Mouse (Mus musculus) myocyte (in vitro differentiated cells): ENCODE data around the gene Thsd7a. TPM values are rescaled to one million over a fixed set of nuclear protein-coding genes. Genes with fewer than 3 reads are reported as not detected.

Experiments used
- H3K27me3 ChIP-seq: one replicate; pipeline ENCODE4 v1.6.1; 2011; ENCODE audit not compliant: control insufficient read depth, insufficient read depth, insufficient read length
- H3K36me3 ChIP-seq: one replicate; pipeline ENCODE4 v1.6.1; 2011; ENCODE audit not compliant: control insufficient read depth, insufficient read depth
- H3K4me2 ChIP-seq: one replicate; pipeline ENCODE4 v1.6.1; 2011; ENCODE audit warnings: low read depth, control low read depth
- H3K4me3 ChIP-seq: one replicate; pipeline ENCODE4 v1.5.1; 2011; ENCODE audit warnings: mild to moderate bottlenecking, control low read depth, moderate library complexity
- H3K79me2 ChIP-seq: one replicate; pipeline ENCODE4 v1.6.1; 2011; ENCODE audit not compliant: control insufficient read depth, insufficient read depth
- H3ac ChIP-seq: one replicate; pipeline ENCODE4 v1.6.1; 2011; ENCODE audit not compliant: control insufficient read depth, insufficient read length
- CEBPB ChIP-seq: IDR thresholded peaks from 2 replicates; pipeline ENCODE4 v1.6.1; 2011; ENCODE audit warnings: mild to moderate bottlenecking, moderate library complexity; ENCODE audit not compliant: poor library complexity, insufficient read depth, severe bottlenecking
- E2F4 ChIP-seq: IDR thresholded peaks from one replicate; pipeline ENCODE4 v1.6.1; 2011; ENCODE audit warnings: mild to moderate bottlenecking, control low read depth, moderate library complexity; ENCODE audit not compliant: insufficient read depth
- MAX ChIP-seq: IDR thresholded peaks from one replicate; pipeline ENCODE4 v1.6.1; 2011; ENCODE audit warnings: low read depth, mild to moderate bottlenecking, control low read depth
- MYOD1 ChIP-seq, 3 experiments: IDR thresholded peaks; one replicate each; pipeline ENCODE4 v1.6.1; 2011; ENCODE audit warnings: control low read depth in 2 of 3, low read depth in 2 of 3, mild to moderate bottlenecking in 2 of 3, moderate library complexity in 1 of 3; ENCODE audit not compliant: insufficient read length in 2 of 3, control insufficient read depth in 1 of 3
- MYOG ChIP-seq, 3 experiments: IDR thresholded peaks; one replicate each; pipeline ENCODE4 v1.6.1; 2011; ENCODE audit warnings: control low read depth in 2 of 3, low read depth in 2 of 3, mild to moderate bottlenecking in 2 of 3; ENCODE audit not compliant: insufficient read length in 2 of 3, control insufficient read depth in 1 of 3, insufficient read depth in 1 of 3
- POLR2A ChIP-seq: IDR thresholded peaks from one replicate; pipeline ENCODE4 v1.6.1; 2011; ENCODE audit warnings: low read depth, mild to moderate bottlenecking, control low read depth, moderate library complexity; ENCODE audit not compliant: insufficient read length
- POLR2AphosphoS2 ChIP-seq: IDR thresholded peaks from one replicate; pipeline ENCODE4 v1.6.1; 2011; ENCODE audit warnings: low read depth, control low read depth; ENCODE audit not compliant: insufficient read length
- REST ChIP-seq: IDR thresholded peaks from one replicate; pipeline ENCODE4 v1.6.1; 2011; ENCODE audit warnings: mild to moderate bottlenecking, control low read depth, moderate library complexity; ENCODE audit not compliant: insufficient read depth, insufficient read length
- SRF ChIP-seq: IDR thresholded peaks from one replicate; pipeline ENCODE4 v1.6.1; 2011; ENCODE audit warnings: low read depth; ENCODE audit not compliant: control insufficient read depth, insufficient read length
- TCF12 ChIP-seq: IDR thresholded peaks from one replicate; pipeline ENCODE4 v1.6.1; 2011; ENCODE audit warnings: mild to moderate bottlenecking, control low read depth; ENCODE audit not compliant: poor library complexity, insufficient read depth, severe bottlenecking
- TCF3 ChIP-seq: IDR thresholded peaks from one replicate; pipeline ENCODE4 v1.6.1; 2011; ENCODE audit warnings: low read depth, control low read depth; ENCODE audit not compliant: insufficient read length
- USF1 ChIP-seq: IDR thresholded peaks from one replicate; pipeline ENCODE4 v1.6.1; 2011; ENCODE audit warnings: low read depth, mild to moderate bottlenecking, control low read depth, moderate library complexity
- polyA plus RNA-seq: library from polyadenylated mRNA; unstranded; fragments of >200 nt; fragmentation: generic; extraction: Trizol; gene quantifications from one replicate; pipeline ENCODE4 v1.2.1, GENCODE M21; 2012; ENCODE audit warnings: missing spikeins

Gene Thsd7a
- polyA plus RNA-seq, 1 experiment = 5.0 TPM

- TF ChIP-seq POLR2AphosphoS2 (no peak), MAX (no peak)
- Histone ChIP-seq H3K79me2 (no peaks in the 10 kb centered on the region), H3K36me3 (no peaks in the 10 kb centered on the region), H3ac (no peak overlapping the region), H3K27me3 (no peaks in the 10 kb centered on the region), H3K4me3 (no peak overlapping the region), H3K4me2 (no peak overlapping the region)
These were observed 330.1 kb downstream of the Thsd7a start for GRCm38 (mm10) chr6:12419070-12419469.

- Histone ChIP-seq H3K36me3 (no peaks in the 10 kb centered on the region), H3ac (no peak overlapping the region), H3K4me3 (no peak overlapping the region), H3K27me3 (no peaks in the 10 kb centered on the region), H3K4me2 (no peak overlapping the region), H3K79me2 (no peaks in the 10 kb centered on the region)
- TF ChIP-seq TCF12 (no peak), POLR2A (no peak), MYOD1 (IDR thresholded peaks at IDR 0.05; ENCODE audit: control insufficient read depth in 1 of 3, insufficient read length in 2 of 3, low read depth in 2 of 3) (no peak), POLR2AphosphoS2 (no peak), CEBPB (no peak), REST (no peak), MAX (no peak), E2F4 (no peak), USF1 (no peak), TCF3 (no peak), SRF (no peak)
These were observed 332.2 kb downstream of the Thsd7a start for GRCm38 (mm10) chr6:12416976-12417375.

- H3K79me2 ChIP-seq = no peaks in the 10 kb centered on the region
- no peaks in the 10 kb centered on the region for H3K27me3 ChIP-seq
- H3K4me2 ChIP-seq = no peak overlapping the region
- TF ChIP-seq MYOG (IDR thresholded peaks at IDR 0.05; ENCODE audit: control insufficient read depth in 1 of 3, insufficient read depth in 1 of 3, insufficient read length in 2 of 3, low read depth in 2 of 3) (no peak), TCF3 (no peak), CEBPB (no peak), MYOD1 (IDR thresholded peaks at IDR 0.05; ENCODE audit: control insufficient read depth in 1 of 3, insufficient read length in 2 of 3, low read depth in 2 of 3) (no peak), SRF (no peak)
- H3K4me3 ChIP-seq = no peak overlapping the region
- H3K36me3 ChIP-seq = no peaks in the 10 kb centered on the region
- no peak overlapping the region for H3ac ChIP-seq
These were observed 344.8 kb downstream of the Thsd7a start for GRCm38 (mm10) chr6:12404441-12404840.

GRCm38 (mm10) chr6:12402996-12403395 lies 346.2 kb downstream of the Thsd7a start:
- no peaks in the 10 kb centered on the region for H3K27me3 ChIP-seq
- no peaks in the 10 kb centered on the region for H3K36me3 ChIP-seq
- TF ChIP-seq MAX = no peak
- TF ChIP-seq REST = no peak
- no peak for TF ChIP-seq MYOG (IDR thresholded peaks at IDR 0.05; ENCODE audit: control insufficient read depth in 1 of 3, insufficient read depth in 1 of 3, insufficient read length in 2 of 3, low read depth in 2 of 3)
- no peak for TF ChIP-seq TCF12
- TF ChIP-seq SRF = no peak
- no peak for TF ChIP-seq MYOD1 (IDR thresholded peaks at IDR 0.05; ENCODE audit: control insufficient read depth in 1 of 3, insufficient read length in 2 of 3, low read depth in 2 of 3)
- no peak for TF ChIP-seq CEBPB
- TF ChIP-seq POLR2AphosphoS2 = no peak
- no peak for TF ChIP-seq POLR2A
- TF ChIP-seq USF1 = no peak
- TF ChIP-seq TCF3 = no peak
- TF ChIP-seq E2F4 = no peak

GRCm38 (mm10) chr6:12397776-12398522 lies 351.3 kb downstream of the Thsd7a start:
- H3K4me2 ChIP-seq = no peak overlapping the region
- H3K36me3 ChIP-seq = no peaks in the 10 kb centered on the region
- H3K79me2 ChIP-seq = no peaks in the 10 kb centered on the region
- TF ChIP-seq POLR2AphosphoS2 = no peak
- no peak for TF ChIP-seq CEBPB
- no peak for TF ChIP-seq MYOD1 (IDR thresholded peaks at IDR 0.05; ENCODE audit: control insufficient read depth in 1 of 3, insufficient read length in 2 of 3, low read depth in 2 of 3)
- TF ChIP-seq E2F4 = no peak
- TF ChIP-seq TCF12 = no peak
- TF ChIP-seq MAX = no peak
- TF ChIP-seq POLR2A = no peak
- no peak for TF ChIP-seq REST
- no peak for TF ChIP-seq TCF3
- no peak for TF ChIP-seq USF1
- TF ChIP-seq SRF = no peak
- TF ChIP-seq MYOG (IDR thresholded peaks at IDR 0.05; ENCODE audit: control insufficient read depth in 1 of 3, insufficient read depth in 1 of 3, insufficient read length in 2 of 3, low read depth in 2 of 3) = no peak
- no peak overlapping the region for H3K4me3 ChIP-seq
- no peak overlapping the region for H3ac ChIP-seq
- no peaks in the 10 kb centered on the region for H3K27me3 ChIP-seq

More at GRCm38 (mm10) chr6:12402996-12403395, 346.2 kb downstream of the Thsd7a start:
- no peak overlapping the region for H3K4me2 ChIP-seq
- no peaks in the 10 kb centered on the region for H3K79me2 ChIP-seq
- no peak overlapping the region for H3K4me3 ChIP-seq
- H3ac ChIP-seq = no peak overlapping the region
